23 mouse cellular contexts compared by ENCODE assay signal in genomic region chr19:17615646-17616045, GRCm38 (mm10).
"Had no signal": no experiment of that assay in that cellular context is flagged by ENCODE, and none has a peak within 500 bp of the region (broad histone marks: within the 10 kb centered on the region; RNA-seq: fewer than 3 reads in every experiment).

No protein-coding gene starts in this region.

- H3K9me3 ChIP-seq: heart, embryonic 13.5 days; heart, embryonic 15.5 days; hindbrain, embryonic 13.5 days; hindbrain, embryonic 15.5 days; limb, embryonic 10.5 days; limb, embryonic 12.5 days; liver, embryonic 13.5 days; liver, embryonic 15.5 days had no signal

- ATAC-seq: hindbrain, postnatal 0 days; intestine, embryonic 16.5 days; liver, postnatal 0 days had no signal

- H3K36me3 ChIP-seq: heart, embryonic 13.5 days; heart, embryonic 15.5 days; hindbrain, embryonic 13.5 days; hindbrain, embryonic 15.5 days; limb, embryonic 10.5 days; limb, embryonic 12.5 days; liver, embryonic 13.5 days; liver, embryonic 15.5 days had no signal

- H3K9ac ChIP-seq: heart, embryonic 13.5 days; heart, embryonic 15.5 days; hindbrain, embryonic 13.5 days; hindbrain, embryonic 15.5 days; limb, embryonic 12.5 days; liver, embryonic 13.5 days; liver, embryonic 15.5 days; liver, postnatal 0 days had no signal

- H3K4me1 ChIP-seq: heart, embryonic 13.5 days; heart, embryonic 15.5 days; hindbrain, embryonic 13.5 days; hindbrain, embryonic 15.5 days; limb, embryonic 10.5 days; limb, embryonic 12.5 days; liver, embryonic 13.5 days; liver, embryonic 15.5 days had no signal

- DNase-seq: gastrocnemius, postnatal 14 days; gastrocnemius, postnatal 36 days; heart, adult 11 months; heart, adult 2 months; heart, postnatal 14 days; heart, postnatal 36 days; kidney, adult 11 months; kidney, postnatal 25 days; liver; liver, embryonic 13.5 days; liver, postnatal 0 days had no signal

- H3K4me2 ChIP-seq: heart, embryonic 11.5 days; heart, embryonic 13.5 days; heart, embryonic 15.5 days; hindbrain, embryonic 13.5 days; hindbrain, embryonic 15.5 days; limb, embryonic 12.5 days; liver, embryonic 11.5 days; liver, embryonic 13.5 days; liver, embryonic 15.5 days had no signal

- H3K27me3 ChIP-seq: heart, embryonic 13.5 days; heart, embryonic 15.5 days; hindbrain, embryonic 13.5 days; hindbrain, embryonic 15.5 days; limb, embryonic 12.5 days; liver, embryonic 13.5 days; liver, embryonic 15.5 days had no signal

- H3K27ac ChIP-seq: heart, adult 2 months; heart, embryonic 13.5 days; heart, embryonic 15.5 days; hindbrain, embryonic 13.5 days; hindbrain, embryonic 15.5 days; hindbrain, postnatal 0 days; left cerebral cortex, adult 2 months; limb, embryonic 10.5 days; limb, embryonic 12.5 days; liver, embryonic 13.5 days; liver, embryonic 15.5 days had no signal

- H3K4me3 ChIP-seq: heart, adult 2 months; heart, embryonic 13.5 days; heart, embryonic 15.5 days; hindbrain, embryonic 13.5 days; hindbrain, embryonic 15.5 days; left cerebral cortex, adult 2 months; limb, embryonic 10.5 days; limb, embryonic 12.5 days; liver, embryonic 13.5 days; liver, embryonic 15.5 days had no signal
